Mouse (Mus musculus): Measurements from ENCODE around the gene Olfr750. TPM values are rescaled to one million over a fixed set of nuclear protein-coding genes. Genes with fewer than 3 reads are reported as not detected.

The Olfr750 gene
- polyA plus RNA-seq, 1 experiment from 2014 or later: 0.03 TPM

- Histone ChIP-seq H3K9me3 (no peaks in the 10 kb centered on the region), H3K36me3 (no peaks in the 10 kb centered on the region), H3K27me3 (peaks cover 33% of the 10 kb centered on the region), H3K4me1 (peaks cover 14% of the 10 kb centered on the region; the same call in 1 of the 2 replicates), H3K27ac (no peak overlapping the region), H3K4me2 (replicated peaks) (no peak overlapping the region), H3K4me3 (no peak overlapping the region), H3K9ac (no peak overlapping the region)
- WGBS: 58% methylated on average over 2 of the region's 2 CpGs
- ATAC-seq (ENCODE audit: low FRiP score, low read depth): no peak
These were observed 10.9 kb upstream of the Olfr750 start for GRCm38 (mm10) chr14:51085086-51085485.

DNA sequence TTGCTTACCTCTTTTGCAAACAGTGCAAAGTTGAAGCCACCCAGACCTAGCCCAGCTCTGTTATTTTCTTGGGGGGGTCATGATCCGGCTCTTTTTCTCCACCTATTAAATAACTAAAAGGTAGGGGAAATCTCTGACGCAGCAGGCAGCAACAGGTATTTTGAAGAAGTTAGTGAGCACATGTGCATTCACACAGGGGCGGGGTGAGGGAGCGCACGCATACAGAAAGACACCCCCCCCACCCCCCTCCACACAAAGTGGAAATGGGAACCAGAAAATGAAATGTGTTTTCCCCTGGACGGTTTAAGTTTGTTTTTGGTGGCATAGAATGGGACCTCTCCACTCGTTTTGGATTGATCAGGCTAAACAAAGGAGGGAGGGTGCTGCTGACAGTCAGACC, 9.6 kb upstream of the Olfr750 start:
- H3K9ac ChIP-seq: peak overlapping the region; percentile 66
- H3K9me3 ChIP-seq: no peaks in the 10 kb centered on the region
- no peaks in the 10 kb centered on the region for H3K36me3 ChIP-seq
- peaks cover 33% of the 10 kb centered on the region for H3K27me3 ChIP-seq
- H3K27ac ChIP-seq: no peak overlapping the region
- H3K4me1 ChIP-seq: peaks cover 14% of the 10 kb centered on the region; the same call in 1 of the 2 replicates
- peak overlapping the region; percentile 57 for H3K4me3 ChIP-seq
- 10% methylated on average over 7 of the region's 7 CpGs for WGBS
- ATAC-seq (ENCODE audit: low FRiP score, low read depth): no peak
- H3K4me2 ChIP-seq (replicated peaks): peak overlapping the region; percentile 93

- H3K9ac ChIP-seq: peak overlapping the region; percentile 66
- H3K4me2 ChIP-seq (replicated peaks): peak overlapping the region; percentile 93
- peak overlapping the region; percentile 57 for H3K4me3 ChIP-seq
- H3K27ac ChIP-seq: no peak overlapping the region
- peaks cover 10% of the 10 kb centered on the region; the same call in 1 of the 2 replicates for H3K4me1 ChIP-seq
- H3K36me3 ChIP-seq: no peaks in the 10 kb centered on the region
- peak; percentile 57 for ATAC-seq (ENCODE audit: low FRiP score, low read depth)
- H3K27me3 ChIP-seq: peaks cover 33% of the 10 kb centered on the region
- 2% methylated on average over 40 of the region's 40 CpGs for WGBS
- no peaks in the 10 kb centered on the region for H3K9me3 ChIP-seq
These were observed 8.7 kb upstream of the Olfr750 start for GRCm38 (mm10) chr14:51082599-51083581.

GRCm38 (mm10) chr14:51081035-51081434, 6.8 kb upstream of the Olfr750 start:
- no peak overlapping the region for H3K4me2 ChIP-seq (replicated peaks)
- no peak overlapping the region for H3K27ac ChIP-seq
- no peak for ATAC-seq (ENCODE audit: low FRiP score, low read depth)
- H3K36me3 ChIP-seq: no peaks in the 10 kb centered on the region
- no peak overlapping the region for H3K4me3 ChIP-seq
- H3K9me3 ChIP-seq: no peaks in the 10 kb centered on the region
- 92% methylated on average over 2 of the region's 2 CpGs for WGBS
- no peak overlapping the region for H3K9ac ChIP-seq
- peaks cover 10% of the 10 kb centered on the region; the same call in 1 of the 2 replicates for H3K4me1 ChIP-seq
- H3K27me3 ChIP-seq: peaks cover 33% of the 10 kb centered on the region

DNA sequence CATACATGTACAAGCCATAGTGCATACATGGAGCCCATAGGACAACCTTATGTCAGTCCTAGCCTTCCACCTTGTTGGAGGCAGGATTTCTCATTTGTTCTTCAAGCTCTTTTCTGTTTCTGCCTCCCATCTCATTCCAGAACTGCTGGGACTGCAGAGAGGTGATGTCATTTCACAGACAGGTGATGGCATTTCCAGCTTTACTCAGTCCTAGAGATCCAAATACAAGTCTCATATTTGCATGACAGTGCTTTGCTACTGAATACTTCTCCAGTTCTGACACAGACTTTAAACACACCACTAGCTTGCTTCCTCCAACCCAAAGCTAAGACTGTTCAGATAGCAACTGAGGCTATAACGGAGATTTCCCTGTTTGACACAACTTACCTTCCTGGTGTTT, 4.9 kb upstream of the Olfr750 start:
- no peak overlapping the region for H3K9ac ChIP-seq
- no peaks in the 10 kb centered on the region for H3K36me3 ChIP-seq
- no peak for ATAC-seq (ENCODE audit: low FRiP score, low read depth)
- H3K4me1 ChIP-seq: peaks cover 10% of the 10 kb centered on the region; the same call in 1 of the 2 replicates
- H3K27me3 ChIP-seq: peaks cover 31% of the 10 kb centered on the region
- WGBS: 86% methylated on average over 1 of the region's 1 CpGs
- H3K9me3 ChIP-seq: no peaks in the 10 kb centered on the region
- no peak overlapping the region for H3K4me2 ChIP-seq (replicated peaks)
- no peak overlapping the region for H3K27ac ChIP-seq
- H3K4me3 ChIP-seq: no peak overlapping the region

GRCm38 (mm10) chr14:51069617-51070016, 4.6 kb downstream of the Olfr750 start:
- Histone ChIP-seq H3K4me2 (replicated peaks) (no peak overlapping the region), H3K4me3 (no peak overlapping the region), H3K9ac (no peak overlapping the region), H3K27ac (no peak overlapping the region), H3K9me3 (no peaks in the 10 kb centered on the region), H3K27me3 (no peaks in the 10 kb centered on the region), H3K4me1 (peaks cover 7% of the 10 kb centered on the region), H3K36me3 (no peaks in the 10 kb centered on the region)
- 91% methylated on average over 2 of the region's 2 CpGs for WGBS
- no peak for ATAC-seq (ENCODE audit: low FRiP score, low read depth)

GRCm38 (mm10) chr14:51068956-51069355, 5.3 kb downstream of the Olfr750 start:
- H3K36me3 ChIP-seq: no peaks in the 10 kb centered on the region
- no peak overlapping the region for H3K4me2 ChIP-seq (replicated peaks)
- H3K27me3 ChIP-seq: no peaks in the 10 kb centered on the region
- H3K4me3 ChIP-seq: no peak overlapping the region
- peaks cover 7% of the 10 kb centered on the region for H3K4me1 ChIP-seq
- WGBS: 87% methylated on average over 5 of the region's 5 CpGs
- no peak overlapping the region for H3K27ac ChIP-seq
- ATAC-seq (ENCODE audit: low FRiP score, low read depth): no peak
- no peak overlapping the region for H3K9ac ChIP-seq
- no peaks in the 10 kb centered on the region for H3K9me3 ChIP-seq

DNA sequence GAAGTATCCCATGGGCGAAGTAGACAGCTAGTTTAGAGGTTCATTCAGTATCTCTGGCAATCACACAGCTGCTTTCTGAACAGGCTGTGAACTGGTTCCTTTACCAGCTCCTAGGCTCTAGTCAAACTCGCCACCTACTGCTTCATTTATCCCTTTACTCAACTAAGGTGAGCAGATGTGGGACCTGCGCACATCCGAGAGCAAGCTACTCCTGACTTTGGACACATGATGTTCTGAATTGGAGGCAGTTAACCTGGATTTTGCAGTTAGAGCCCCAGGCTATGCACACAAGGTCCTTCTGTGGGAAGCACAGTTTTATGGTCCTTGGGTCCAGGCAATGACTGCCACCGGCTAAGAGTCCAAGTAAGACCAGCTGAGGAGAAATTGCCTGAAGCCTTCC, 13.5 kb downstream of the Olfr750 start:
- no peaks in the 10 kb centered on the region for H3K9me3 ChIP-seq
- no peak overlapping the region for H3K4me2 ChIP-seq (replicated peaks)
- no peaks in the 10 kb centered on the region for H3K27me3 ChIP-seq
- no peak overlapping the region for H3K4me3 ChIP-seq
- H3K9ac ChIP-seq: no peak overlapping the region
- ATAC-seq (ENCODE audit: low FRiP score, low read depth): no peak
- H3K27ac ChIP-seq: no peak overlapping the region
- H3K36me3 ChIP-seq: no peaks in the 10 kb centered on the region
- WGBS: 76% methylated on average over 5 of the region's 5 CpGs
- H3K4me1 ChIP-seq: 0 out of 2 replicates have a peak, but pooled peaks cover 5% of the 10 kb centered on the region

DNA sequence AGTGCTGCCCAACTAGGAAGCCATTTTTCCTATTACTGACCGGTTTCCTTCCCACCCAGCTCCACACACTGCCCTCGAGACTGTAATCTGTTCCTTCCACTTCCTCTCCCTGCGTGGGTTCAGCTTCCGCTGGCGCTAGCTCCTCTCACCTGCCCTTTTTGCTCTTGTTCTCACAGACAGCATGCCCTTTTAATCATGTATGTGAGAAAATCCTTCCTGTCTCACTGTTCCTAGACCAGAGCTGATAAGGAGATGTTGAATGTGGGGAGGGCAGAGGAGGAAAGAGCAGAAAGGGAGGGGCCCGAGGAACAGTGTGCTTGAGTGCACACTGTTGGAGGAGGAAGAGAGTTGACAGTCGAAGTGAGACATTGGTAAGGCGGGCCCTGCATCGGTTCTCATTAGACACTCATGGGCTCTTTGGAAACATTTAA, 16.8 kb downstream of the Olfr750 start, which contains the start of gene Rnase12:
Rnase12 (minus strand) TSS at position 261 of the 431 bp plus-strand sequence.
- no peak within 1 kb of the TSS for H3K4me3 ChIP-seq
- ATAC-seq (ENCODE audit: low FRiP score, low read depth): no peak
- 64% methylated on average over 9 of the region's 9 CpGs for WGBS
- no peak within 1 kb of the TSS for H3K9ac ChIP-seq
- H3K27ac ChIP-seq: no peak within 1 kb of the TSS
- peaks cover 16% of the 10 kb centered on the region for H3K4me1 ChIP-seq
- H3K4me2 ChIP-seq (replicated peaks): no peak within 1 kb of the TSS; the same call in 1 of the 2 replicates
- no peaks in the 10 kb centered on the region for H3K9me3 ChIP-seq
- H3K27me3 ChIP-seq: no peaks in the 10 kb centered on the region
- no peaks in the 10 kb centered on the region for H3K36me3 ChIP-seq

- WGBS: 81% methylated on average over 13 of the region's 13 CpGs
These were observed 19.7 kb downstream of the Olfr750 start for GRCm38 (mm10) chr14:51054243-51055237.

DNA sequence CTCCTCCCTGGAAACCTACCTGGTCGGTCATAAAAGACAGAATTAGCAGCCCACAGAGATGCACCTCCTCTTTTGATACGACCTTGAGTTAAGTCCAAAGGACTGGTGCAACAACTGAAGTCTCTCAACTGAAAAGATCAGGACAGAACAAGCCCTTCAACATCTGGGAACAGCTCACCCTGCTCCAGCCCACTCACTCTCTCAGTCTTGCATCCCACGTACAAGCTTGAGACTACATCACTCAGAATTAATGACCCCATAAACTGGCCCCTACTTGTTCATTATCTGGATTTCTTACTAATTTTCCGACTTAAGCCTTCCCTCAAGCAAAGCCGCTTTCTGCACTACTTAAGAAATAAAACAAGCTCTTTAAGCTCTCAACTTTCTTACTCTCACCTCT, 21.1 kb downstream of the Olfr750 start:
- Histone ChIP-seq H3K9ac (no peak overlapping the region), H3K27me3 (no peaks in the 10 kb centered on the region), H3K4me1 (peaks cover 16% of the 10 kb centered on the region), H3K36me3 (no peaks in the 10 kb centered on the region), H3K4me2 (replicated peaks) (no peak overlapping the region), H3K9me3 (no peaks in the 10 kb centered on the region), H3K27ac (no peak overlapping the region), H3K4me3 (no peak overlapping the region)
- 39% methylated on average over 5 of the region's 5 CpGs for WGBS
- no peak; the same call in 1 of the 2 replicates for ATAC-seq (ENCODE audit: low FRiP score, low read depth)

More at GRCm38 (mm10) chr14:51054243-51055237, 19.7 kb downstream of the Olfr750 start:
- Histone ChIP-seq H3K4me1 (peaks cover 16% of the 10 kb centered on the region), H3K4me3 (no peak overlapping the region), H3K9ac (no peak overlapping the region), H3K36me3 (no peaks in the 10 kb centered on the region), H3K4me2 (replicated peaks) (no peak overlapping the region; the same call in 1 of the 2 replicates), H3K27me3 (no peaks in the 10 kb centered on the region), H3K9me3 (no peaks in the 10 kb centered on the region), H3K27ac (no peak overlapping the region)
- ATAC-seq (ENCODE audit: low FRiP score, low read depth): no peak
